Mouse (Mus musculus): ENCODE results near the gene Gm3238.
"Not testable (repeated sequence)": the region's sequence is repeated elsewhere in the genome, so short reads cannot be mapped to it uniquely, and the experiment has no call there.

Gm3238 gene

DNA sequence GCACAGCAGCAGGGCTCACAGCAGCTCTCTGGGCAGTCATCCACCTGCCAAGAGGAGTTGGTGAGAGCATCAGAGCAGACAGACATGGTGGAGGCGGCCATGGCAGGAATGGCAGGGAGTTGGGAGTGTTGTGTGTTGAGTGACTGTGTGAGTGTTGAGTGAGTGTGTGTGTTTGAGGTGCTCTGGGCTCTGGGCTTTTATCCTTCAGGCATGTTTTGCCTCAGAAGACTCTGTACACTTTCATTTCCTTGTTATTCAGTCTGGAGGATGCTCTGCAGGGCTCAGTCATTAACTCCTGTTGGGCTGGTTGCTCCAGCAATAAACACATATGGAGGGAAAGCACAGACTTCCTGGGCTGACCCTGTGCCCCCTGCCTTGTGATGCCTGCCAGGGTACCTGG, at the start of gene Gm3238:
TSS of gene Gm3238 (minus strand) at position 101 of the 400 bp plus-strand sequence.
- DNase-seq = not testable (repeated sequence)

DNA sequence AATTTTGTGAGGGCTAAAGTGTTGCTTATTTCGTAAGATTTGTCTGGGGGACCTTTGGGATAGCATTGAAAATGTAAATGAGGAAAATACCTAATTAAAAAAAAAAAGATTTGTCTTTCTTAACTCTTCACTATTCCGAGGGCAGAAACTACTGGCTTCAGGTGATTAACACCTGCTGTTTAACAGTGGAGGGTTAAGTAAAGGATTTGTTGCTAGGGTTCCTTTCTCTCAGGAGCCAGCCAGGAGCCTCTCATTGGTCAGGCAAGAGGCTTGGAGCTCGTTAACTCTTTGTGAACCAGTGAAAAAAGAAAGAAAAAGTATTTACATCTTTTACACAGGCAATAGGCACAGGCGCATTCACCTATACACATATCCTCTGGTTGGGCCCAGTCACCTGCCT, 48.1 kb upstream of the Gm3238 start:
- no peak for DNase-seq

DNA sequence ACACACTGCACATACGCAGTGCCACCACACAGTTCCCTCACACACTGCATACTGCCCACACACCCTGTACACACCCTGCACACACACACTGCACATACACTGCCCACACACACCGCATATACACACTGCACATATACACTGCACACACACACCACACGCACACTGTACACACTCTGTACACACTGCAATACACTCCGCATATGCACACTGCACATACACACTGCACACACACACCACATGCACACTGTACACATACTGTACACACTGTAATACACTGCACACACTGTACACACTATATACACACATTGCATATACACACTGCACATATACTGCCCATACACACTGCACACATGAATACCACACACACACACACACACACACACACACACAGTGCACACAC, 47.4 kb upstream of the Gm3238 start:
- no peak for DNase-seq

DNA sequence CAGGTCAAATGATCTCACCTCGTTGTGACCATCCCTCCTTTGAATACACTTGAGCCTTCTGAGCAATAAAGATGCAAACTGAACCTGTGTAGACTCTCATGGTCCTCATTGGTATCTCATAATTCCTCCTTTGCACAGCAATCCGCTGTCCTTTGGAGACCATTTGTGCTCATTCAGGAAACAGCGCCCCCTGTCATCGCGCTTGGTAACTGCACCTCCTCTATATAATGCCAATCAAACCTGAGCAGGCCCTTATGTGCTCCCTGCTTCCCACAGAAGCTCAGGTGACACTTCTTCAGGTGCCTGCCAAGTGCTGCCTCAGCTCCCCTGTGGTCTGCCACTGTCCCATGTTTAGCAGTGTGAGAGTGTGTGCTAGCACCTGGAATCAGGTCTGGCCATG, 44.4 kb upstream of the Gm3238 start:
- peak; percentile 6 to 9 for DNase-seq

DNA sequence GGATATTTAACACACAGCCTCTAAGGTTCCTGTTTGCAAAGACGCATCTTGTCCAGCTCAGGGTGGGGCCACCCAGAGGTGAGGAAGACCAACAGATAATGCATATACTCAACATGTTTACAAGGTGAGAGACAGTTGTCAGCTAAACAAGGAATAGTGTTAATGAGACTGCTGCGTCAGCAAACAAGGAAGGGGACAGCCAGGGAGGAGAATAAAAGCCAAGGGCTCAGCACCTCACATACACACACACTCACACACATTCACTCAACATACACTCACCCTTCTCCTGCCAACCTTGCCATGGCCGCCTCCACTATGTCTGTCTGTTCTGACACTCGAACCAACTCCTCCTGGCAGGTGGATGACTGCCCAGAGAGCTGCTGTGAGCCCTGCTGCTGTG, 43.3 kb upstream of the Gm3238 start, which contains the start of gene Gm2696:
TSS of gene Gm2696 (plus strand) at position 301 of the 400 bp plus-strand sequence.
- no peak for DNase-seq

DNA sequence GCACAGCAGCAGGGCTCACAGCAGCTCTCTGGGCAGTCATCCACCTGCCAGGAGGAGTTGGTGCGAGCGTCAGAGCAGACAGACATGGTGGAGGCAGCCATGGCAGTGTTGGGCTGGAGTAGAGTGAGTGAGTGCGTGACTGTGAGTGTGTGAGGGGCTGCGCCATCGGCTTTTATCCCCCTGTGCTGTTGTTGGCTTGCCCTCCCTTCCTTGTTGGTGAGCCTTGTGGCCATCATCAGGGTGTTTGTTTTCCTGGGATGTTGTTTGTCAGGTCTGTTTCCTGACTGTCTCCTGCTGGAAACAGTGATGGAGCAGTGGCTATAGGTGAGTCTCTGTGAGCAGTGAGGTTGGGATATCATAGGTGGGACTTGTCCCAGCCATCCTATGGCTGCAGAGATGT, 40.6 kb upstream of the Gm3238 start, which contains the start of gene Gm9507:
TSS of gene Gm9507 (minus strand) at position 101 of the 400 bp plus-strand sequence.
- no peak for DNase-seq

DNA sequence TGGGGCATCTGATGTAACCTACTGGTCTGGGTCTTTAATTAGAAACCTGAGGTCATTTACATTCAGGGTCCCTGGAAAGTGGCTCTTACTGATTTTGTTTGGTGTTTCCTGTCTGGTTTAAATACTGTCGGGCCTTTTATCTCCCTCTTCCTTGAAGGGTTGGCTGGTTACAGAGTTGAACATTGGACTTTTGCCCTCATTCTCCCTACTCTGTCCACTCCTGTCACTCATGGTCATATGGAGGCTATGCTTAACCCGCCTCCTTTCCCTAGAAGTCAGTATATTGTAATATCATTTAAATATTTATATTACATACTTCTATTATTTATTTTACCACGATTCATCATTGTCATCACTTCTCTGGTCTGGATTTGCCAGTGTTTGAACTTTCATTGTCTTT, 33.0 kb upstream of the Gm3238 start:
- DNase-seq = no peak

DNA sequence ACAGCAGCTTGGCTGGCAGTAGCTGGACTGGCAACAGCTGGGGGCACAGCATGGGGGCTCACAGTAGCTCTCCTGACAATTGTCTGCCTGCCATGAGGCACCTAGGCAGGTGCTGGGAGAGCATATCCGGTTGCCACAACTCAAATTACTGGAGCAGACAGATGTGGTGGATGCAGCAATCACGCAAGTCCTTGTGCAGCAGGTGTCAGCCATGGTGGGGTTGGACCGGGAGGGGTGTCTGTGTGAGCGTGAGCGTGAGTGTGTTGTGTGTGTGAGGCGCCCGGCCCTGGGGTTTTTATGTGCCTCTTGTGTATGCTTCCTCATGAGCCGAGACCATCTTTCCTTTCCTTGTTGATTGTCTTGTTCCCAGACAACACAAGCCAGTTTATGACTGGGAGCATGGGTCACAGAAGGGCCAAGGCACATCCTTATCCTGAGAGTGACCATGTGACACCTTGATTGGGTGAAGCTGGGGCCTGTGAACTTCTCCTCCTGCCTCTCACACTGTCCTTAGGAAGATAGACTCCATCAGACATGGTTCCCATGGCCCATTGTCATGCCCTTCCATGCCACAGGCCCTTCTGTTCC, 27.9 kb upstream of the Gm3238 start, which contains the start of gene Gm19668:
TSS of gene Gm19668 (minus strand) at position 213 of the 588 bp plus-strand sequence.
- no peak for DNase-seq

DNA sequence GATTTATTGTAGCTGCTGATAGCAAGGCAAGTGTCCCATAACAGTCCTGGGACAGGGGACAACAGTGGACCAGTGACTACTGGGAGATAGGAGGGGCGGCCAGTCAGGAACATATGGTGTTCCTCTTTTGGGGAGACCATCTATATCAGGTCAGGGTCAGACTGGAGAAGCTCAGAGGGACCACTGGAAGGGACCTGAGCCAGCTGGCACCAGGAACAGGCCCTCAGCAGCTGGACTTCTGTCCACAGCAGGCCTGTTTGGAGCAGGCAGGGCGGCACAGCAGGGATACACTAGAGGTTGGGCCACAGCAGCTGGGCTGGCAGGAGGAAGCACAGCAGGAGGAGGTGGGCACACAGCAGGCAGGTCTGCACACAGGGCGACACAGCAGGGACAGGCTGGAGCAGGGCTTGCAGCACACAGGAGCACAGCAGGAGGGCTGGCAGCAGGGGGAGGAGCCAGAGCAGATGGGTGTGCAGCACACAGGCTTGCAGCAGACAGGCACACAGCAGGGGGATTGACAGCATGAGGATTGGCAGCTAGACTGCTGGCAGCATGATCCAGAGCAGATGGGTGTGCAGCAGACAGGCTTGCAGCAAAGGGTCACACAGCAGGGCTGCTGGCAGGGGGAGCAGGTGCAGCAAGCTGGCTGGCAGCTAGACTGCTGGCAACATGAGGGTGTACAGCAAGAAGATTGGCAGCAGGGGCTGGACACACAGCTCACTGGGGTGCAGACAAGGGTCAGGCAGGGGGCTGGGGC, 27.2 kb upstream of the Gm3238 start:
- not testable (repeated sequence) for DNase-seq

DNA sequence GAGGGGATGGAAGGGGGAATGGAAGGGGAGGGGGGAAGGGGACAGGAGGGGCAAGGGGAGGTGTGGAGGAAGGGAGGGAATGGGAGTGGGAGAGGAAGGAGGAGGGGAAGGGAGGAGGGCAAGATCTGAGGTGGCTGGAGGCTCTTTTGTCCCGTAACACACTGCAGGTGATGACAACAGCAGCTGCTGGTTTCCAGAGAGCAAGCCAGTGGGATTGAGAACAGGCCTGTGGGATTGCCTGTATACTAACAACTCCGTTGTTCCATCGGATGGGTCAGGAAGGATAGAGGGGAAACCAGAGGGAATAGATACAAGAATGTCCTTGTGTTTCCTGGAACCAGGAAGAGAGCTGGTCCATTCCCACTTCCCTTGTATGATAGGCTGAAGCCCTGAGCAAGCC, 26.6 kb upstream of the Gm3238 start:
- no peak for DNase-seq

DNA sequence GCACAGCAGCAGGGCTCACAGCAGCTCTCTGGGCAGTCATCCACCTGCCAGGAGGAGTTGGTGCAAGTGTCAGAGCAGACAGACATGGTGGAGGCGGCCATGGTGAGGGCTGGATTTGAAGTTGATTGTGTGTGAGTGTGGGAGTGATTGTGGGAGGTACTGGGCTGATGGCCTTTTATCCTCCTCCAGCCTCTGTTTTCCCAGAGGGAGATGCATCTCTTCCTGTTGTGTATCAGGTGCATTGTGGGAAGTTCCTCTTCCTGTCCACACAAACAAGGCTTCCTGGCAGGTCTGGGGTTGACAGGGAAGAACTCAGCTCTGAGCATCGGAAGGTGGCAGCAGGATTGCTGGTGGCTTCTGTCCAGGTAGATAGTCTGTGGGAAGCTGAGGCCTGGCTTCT, 23.9 kb upstream of the Gm3238 start, which contains the start of gene Gm9639:
TSS of gene Gm9639 (minus strand) at position 101 of the 400 bp plus-strand sequence.
- DNase-seq = no peak

DNA sequence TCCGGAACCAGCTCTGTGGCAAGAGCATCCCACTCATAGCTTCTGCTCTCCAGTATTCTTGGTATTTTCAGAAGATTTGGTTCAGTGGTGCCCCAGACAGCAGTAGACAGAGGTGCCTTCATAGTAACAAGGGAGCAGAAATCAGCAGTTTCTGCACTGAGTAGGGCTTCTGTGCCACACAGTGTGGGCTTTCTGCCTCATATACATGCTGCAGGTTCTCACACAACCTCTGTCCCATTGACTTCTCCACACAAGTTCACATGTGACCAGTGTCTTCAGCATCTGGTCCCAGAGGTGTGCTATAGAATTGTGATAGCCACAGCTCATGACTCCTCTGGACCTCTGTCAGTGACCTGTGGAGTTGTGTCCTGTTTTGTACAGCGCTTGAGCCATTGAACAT, 17.5 kb upstream of the Gm3238 start:
- no peak for DNase-seq

DNA sequence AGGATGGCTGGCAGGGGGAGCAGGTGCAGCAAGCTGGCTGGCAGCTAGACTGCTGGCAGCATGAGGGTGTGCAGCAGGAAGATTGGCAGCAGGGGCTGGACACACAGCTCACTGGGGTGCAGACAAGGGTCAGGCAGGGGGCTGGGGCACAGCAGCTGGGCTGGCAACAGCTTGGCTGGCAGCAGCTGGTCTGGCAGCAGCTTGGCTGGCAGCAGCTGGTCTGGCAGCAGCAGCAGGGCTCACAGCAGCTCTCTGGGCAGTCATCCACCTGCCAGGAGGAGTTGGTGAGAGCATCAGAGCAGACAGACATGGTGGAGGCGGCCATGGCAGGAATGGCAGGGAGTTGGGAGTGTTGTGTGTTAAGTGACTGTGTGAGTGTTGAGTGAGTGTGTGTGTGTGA, 16.8 kb upstream of the Gm3238 start, which contains the start of gene Gm7137:
TSS of gene Gm7137 (minus strand) at position 325 of the 400 bp plus-strand sequence.
- DNase-seq = not testable (repeated sequence)

DNA sequence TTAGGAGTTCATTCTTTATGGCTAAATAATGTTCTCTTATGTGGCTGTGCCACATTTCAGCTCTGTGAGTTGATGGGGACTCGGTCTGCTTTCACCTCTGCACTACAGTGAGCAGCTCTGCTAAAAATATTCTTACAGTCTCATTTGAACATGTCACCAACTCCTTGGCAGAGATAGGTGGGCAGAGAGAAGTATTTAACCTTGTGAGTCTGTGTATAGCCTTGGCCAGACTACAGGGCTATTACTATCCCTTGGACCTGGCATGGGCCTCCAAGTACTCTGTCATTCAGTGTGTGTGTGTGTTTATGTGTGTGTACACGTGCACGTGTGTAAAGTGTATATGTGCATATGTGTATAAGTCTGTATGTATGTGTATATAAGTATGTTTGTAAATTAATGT, 12.3 kb upstream of the Gm3238 start:
- DNase-seq = not testable (repeated sequence)

DNA sequence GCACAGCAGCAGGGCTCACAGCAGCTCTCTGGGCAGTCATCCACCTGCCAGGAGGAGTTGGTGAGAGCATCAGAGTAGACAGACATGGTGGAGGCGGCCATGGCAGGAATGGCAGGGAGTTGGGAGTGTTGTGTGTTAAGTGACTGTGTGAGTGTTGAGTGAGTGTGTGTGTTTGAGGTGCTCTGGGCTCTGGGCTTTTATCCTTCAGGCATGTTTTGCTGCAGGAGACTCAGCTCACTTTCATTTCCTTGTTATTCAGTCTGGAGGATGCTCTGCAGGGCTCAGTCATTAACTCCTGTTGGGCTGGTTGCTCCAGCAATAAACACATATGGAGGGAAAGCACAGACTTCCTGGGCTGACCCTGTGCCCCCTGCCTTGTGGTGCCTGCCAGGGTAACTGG, 11.3 kb upstream of the Gm3238 start, which contains the start of gene Gm3250:
TSS of gene Gm3250 (minus strand) at position 101 of the 400 bp plus-strand sequence.
- DNase-seq = not testable (repeated sequence)

DNA sequence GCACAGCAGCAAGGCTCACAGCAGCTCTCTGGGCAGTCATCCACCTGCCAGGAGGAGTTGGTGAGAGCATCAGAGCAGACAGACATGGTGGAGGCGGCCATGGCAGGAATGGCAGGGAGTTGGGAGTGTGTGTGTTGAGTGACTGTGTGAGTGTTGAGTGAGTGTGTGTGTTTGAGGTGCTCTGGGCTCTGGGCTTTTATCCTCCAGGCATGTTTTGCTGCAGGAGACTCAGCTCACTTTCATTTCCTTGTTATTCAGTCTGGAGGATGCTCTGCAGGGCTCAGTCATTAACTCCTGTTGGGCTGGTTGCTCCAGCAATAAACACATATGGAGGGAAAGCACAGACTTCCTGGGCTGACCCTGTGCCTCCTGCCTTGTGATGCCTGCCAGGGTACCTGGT, 5.7 kb upstream of the Gm3238 start, which contains the start of gene Gm7138:
TSS of gene Gm7138 (minus strand) at position 101 of the 400 bp plus-strand sequence.
- not testable (repeated sequence) for DNase-seq

DNA sequence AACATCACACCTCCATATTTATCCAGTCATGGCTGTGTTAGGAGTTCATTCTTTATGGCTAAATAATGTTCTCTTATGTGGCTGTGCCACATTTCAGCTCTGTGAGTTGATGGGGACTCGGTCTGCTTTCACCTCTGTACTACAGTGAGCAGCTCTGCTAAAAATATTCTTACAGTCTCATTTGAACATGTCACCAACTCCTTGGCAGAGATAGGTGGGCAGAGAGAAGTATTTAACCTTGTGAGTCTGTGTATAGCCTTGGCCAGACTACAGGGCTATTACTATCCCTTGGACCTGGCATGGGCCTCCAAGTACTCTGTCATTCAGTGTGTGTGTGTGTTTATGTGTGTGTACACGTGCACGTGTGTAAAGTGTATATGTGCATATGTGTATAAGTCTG, 1.0 kb upstream of the Gm3238 start:
- not testable (repeated sequence) for DNase-seq

DNA sequence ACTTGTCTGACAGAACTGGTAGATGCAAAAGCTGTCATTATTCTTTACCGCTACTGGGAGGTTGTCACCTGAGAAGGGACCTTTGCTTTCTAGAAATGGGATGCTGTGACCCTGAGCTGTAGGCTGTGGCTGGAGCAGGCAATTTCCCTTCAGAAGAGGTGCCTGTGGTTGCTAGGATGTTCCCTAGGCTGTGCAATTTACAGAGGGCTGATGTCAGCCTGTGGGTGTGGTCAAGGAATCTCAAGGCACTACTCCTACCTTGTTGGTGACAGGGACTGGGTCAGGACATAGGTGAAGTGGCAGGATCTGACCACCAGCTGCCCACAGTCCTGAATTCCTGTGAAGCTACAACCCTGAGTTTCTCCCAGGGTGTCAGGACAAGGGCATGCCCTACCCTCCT, 1.4 kb downstream of the Gm3238 start:
- no peak for DNase-seq

DNA sequence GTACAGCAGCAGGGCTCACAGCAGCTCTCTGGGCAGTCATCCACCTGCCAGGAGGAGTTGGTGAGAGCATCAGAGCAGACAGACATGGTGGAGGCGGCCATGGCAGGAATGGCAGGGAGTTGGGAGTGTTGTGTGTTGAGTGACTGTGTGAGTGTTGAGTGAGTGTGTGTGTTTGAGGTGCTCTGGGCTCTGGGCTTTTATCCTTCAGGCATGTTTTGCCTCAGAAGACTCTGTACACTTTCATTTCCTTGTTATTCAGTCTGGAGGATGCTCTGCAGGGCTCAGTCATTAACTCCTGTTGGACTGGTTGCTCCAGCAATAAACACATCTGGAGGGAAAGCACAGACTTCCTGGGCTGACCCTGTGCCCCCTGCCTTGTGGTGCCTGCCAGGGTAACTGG, 11.5 kb downstream of the Gm3238 start, which contains the start of gene Gm3233:
TSS of gene Gm3233 (minus strand) at position 101 of the 400 bp plus-strand sequence.
- not testable (repeated sequence) for DNase-seq

DNA sequence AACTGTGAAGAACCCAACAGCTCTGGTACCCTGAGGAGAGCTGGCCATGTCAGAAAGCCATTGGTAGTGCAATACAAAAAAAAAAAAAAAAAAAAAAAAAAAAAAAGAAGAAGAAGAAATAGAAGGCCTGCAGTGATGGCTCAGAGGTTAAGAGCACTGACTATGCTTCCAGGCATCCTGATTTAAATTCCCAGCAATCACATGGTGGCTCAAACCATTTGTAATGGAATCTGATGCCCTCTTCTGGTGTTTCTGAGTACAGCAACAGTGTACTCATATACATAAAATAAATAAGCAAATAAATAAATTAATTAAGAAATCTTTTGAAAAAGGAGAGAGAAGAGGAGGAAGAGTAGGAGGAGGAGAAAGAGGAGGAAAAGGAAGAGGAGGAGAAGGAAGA, 17.7 kb downstream of the Gm3238 start:
- DNase-seq = no peak

DNA sequence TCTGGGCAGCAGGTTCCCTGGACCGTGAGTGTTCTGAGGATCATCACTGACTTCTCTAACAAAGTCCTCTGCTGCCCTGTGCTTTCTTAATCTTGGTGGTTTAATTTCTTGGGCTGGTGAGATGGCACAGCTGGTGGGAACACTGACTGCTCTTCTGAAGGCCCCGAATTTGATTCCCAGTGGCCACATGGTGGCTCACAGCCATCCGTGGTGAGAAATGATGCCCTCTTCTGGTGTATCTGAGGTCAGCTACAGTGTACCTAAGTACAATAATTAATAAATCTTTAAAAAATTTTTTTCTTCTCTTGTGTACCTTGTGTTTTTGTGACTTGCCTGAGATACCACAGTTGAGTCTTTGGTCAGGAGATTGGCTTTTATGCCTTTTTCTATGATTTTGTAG, 18.8 kb downstream of the Gm3238 start:
- DNase-seq = not testable (repeated sequence)

DNA sequence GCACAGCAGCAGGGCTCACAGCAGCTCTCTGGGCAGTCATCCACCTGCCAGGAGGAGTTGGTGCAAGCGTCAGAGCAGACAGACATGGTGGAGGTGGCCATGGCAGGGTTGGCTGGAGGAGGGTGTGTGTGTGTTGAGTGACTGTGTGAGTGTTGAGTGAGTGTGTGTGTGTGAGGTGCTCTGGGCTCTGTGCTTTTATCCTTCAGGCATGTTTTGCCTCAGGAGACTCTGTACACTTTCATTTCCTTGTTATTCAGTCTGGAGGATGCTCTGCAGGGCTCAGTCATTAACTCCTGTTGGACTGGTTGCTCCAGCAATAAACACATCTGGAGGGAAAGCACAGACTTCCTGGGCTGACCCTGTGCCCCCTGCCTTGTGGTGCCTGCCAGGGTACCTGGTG, 19.9 kb downstream of the Gm3238 start, which contains the start of gene Gm9736:
TSS of gene Gm9736 (minus strand) at position 101 of the 400 bp plus-strand sequence.
- DNase-seq = not testable (repeated sequence)

DNA sequence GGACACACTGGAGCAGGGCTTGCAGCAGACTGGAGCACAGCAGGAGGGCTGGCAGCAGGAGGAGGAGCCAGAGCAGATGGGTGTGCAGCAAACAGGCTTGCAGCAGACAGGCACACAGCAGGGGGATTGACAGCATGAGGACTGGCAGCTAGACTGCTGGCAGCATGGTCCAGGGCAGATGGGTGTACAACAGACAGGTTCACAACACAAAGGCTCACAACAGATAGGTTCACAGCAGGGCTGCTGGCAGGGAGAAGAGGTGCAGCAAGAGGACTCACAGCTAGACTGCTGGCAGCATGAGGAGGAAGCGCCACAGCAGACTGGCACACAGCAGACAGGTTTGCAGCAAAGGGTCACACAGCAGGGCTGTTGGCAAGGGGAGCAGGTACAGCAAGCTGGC, 20.4 kb downstream of the Gm3238 start:
- DNase-seq = not testable (repeated sequence)
